Mouse (Mus musculus): Measurements from ENCODE around the gene Ly6g6f. TPM values are rescaled to one million over a fixed set of nuclear protein-coding genes. Genes with fewer than 3 reads are reported as not detected.
A peak's percentile ranks its signal among the peaks of the same experiment; 100 is the strongest.
"Not testable (repeated sequence)": the region's sequence is repeated elsewhere in the genome, so short reads cannot be mapped to it uniquely, and the experiment has no call there.

Ly6g6f gene
- polyA plus RNA-seq, 1 experiment: 9.7 TPM

DNA sequence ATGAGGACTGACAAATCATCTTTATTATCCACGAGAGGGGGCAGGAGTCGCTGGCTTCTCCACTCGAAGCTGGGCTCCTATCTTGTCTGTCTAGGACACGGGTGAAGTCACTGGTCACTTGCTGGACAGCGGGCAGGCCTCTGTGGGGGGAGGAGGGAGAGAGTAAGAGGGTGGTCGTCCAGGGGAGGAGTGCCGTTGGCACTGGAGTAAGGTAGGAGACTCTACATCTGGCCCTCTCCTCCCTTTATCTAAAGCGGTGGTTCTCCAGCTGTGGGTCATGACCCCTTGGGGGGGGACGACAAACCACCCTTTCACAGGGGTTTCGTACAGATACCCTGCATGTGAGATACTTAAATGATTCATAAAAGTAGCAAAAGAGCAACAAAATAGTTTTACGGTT, 43.6 kb upstream of the Ly6g6f start:
- no peak for DNase-seq (ENCODE audit: low read depth in 1 of 2, low spot score in 2 of 2)
- TF ChIP-seq CTCF (IDR thresholded peaks at IDR 0.05; ENCODE audit: extremely low read depth, insufficient read depth, insufficient read length, insufficient replicate concordance): no peak
- TF ChIP-seq POLR2A (IDR thresholded peaks at IDR 0.05; ENCODE audit: low read depth, low read length): no peak
- Histone ChIP-seq H3K27ac (ENCODE audit: insufficient read depth, low read length) (no peak overlapping the region), H3K36me3 (ENCODE audit: control insufficient read depth, insufficient read depth, low read length) (peaks cover 4% of the 10 kb centered on the region; the same call in 1 of the 2 replicates), H3K27me3 (ENCODE audit: control insufficient read depth, insufficient read depth, low read length) (no peaks in the 10 kb centered on the region), H3K4me1 (ENCODE audit: control insufficient read depth, insufficient read depth, insufficient read length) (peaks cover 11% of the 10 kb centered on the region), H3K4me3 (ENCODE audit: extremely low read depth, insufficient read depth, insufficient read length) (no peak overlapping the region)
- WGBS: 86% methylated on average over 11 of the region's 11 CpGs

GRCm38 (mm10) chr17:35127017-35127416, 41.6 kb upstream of the Ly6g6f start:
- Histone ChIP-seq H3K27me3 (ENCODE audit: control insufficient read depth, insufficient read depth, low read length) (no peaks in the 10 kb centered on the region), H3K4me3 (ENCODE audit: extremely low read depth, insufficient read depth, insufficient read length) (peak overlapping the region; percentile 81), H3K27ac (ENCODE audit: insufficient read depth, low read length) (peak overlapping the region; percentile 74), H3K36me3 (ENCODE audit: control insufficient read depth, insufficient read depth, low read length) (peaks cover 8% of the 10 kb centered on the region; the same call in 1 of the 2 replicates), H3K4me1 (ENCODE audit: control insufficient read depth, insufficient read depth, insufficient read length) (peaks cover 11% of the 10 kb centered on the region)
- 37% methylated on average over 13 of the region's 13 CpGs for WGBS
- no peak for DNase-seq (ENCODE audit: low read depth in 1 of 2, low spot score in 2 of 2)
- TF ChIP-seq CTCF (IDR thresholded peaks at IDR 0.05; ENCODE audit: extremely low read depth, insufficient read depth, insufficient read length, insufficient replicate concordance) (no peak), POLR2A (IDR thresholded peaks at IDR 0.05; ENCODE audit: low read depth, low read length) (no peak)

- Histone ChIP-seq H3K36me3 (ENCODE audit: control insufficient read depth, insufficient read depth, low read length) (peaks cover 8% of the 10 kb centered on the region; the same call in 1 of the 2 replicates), H3K4me1 (ENCODE audit: control insufficient read depth, insufficient read depth, insufficient read length) (peaks cover 11% of the 10 kb centered on the region), H3K27me3 (ENCODE audit: control insufficient read depth, insufficient read depth, low read length) (no peaks in the 10 kb centered on the region), H3K4me3 (ENCODE audit: extremely low read depth, insufficient read depth, insufficient read length) (peak within 1 kb of the TSS; percentile 81), H3K27ac (ENCODE audit: insufficient read depth, low read length) (peak within 1 kb of the TSS; percentile 74)
- peak; percentile 81 for TF ChIP-seq POLR2A (IDR thresholded peaks at IDR 0.05; ENCODE audit: low read depth, low read length)
- TF ChIP-seq CTCF (IDR thresholded peaks at IDR 0.05; ENCODE audit: extremely low read depth, insufficient read depth, insufficient read length, insufficient replicate concordance): no peak
- DNase-seq (ENCODE audit: low read depth in 1 of 2, low spot score in 2 of 2): peak in 1 of 2 experiments; percentile 76
- WGBS: under 1% methylated on average over 36 of the region's 36 CpGs
Observed at GRCm38 (mm10) chr17:35126206-35126611, 40.8 kb upstream of the Ly6g6f start, which contains the start of gene D17H6S53E. Gene D17H6S53E (plus strand): TSS chr17:35126373.

- DNase-seq (ENCODE audit: low read depth in 1 of 2, low spot score in 2 of 2): no peak
- H3K4me3 ChIP-seq (ENCODE audit: extremely low read depth, insufficient read depth, insufficient read length): peak overlapping the region; percentile 81; the same call in 1 of the 2 replicates
- peaks cover 8% of the 10 kb centered on the region; the same call in 1 of the 2 replicates for H3K36me3 ChIP-seq (ENCODE audit: control insufficient read depth, insufficient read depth, low read length)
- peaks cover 11% of the 10 kb centered on the region for H3K4me1 ChIP-seq (ENCODE audit: control insufficient read depth, insufficient read depth, insufficient read length)
- TF ChIP-seq CTCF (IDR thresholded peaks at IDR 0.05; ENCODE audit: extremely low read depth, insufficient read depth, insufficient read length, insufficient replicate concordance) (no peak), POLR2A (IDR thresholded peaks at IDR 0.05; ENCODE audit: low read depth, low read length) (no peak)
- H3K27ac ChIP-seq (ENCODE audit: insufficient read depth, low read length): no peak overlapping the region
- WGBS: 52% methylated on average over 6 of the region's 6 CpGs
- no peaks in the 10 kb centered on the region for H3K27me3 ChIP-seq (ENCODE audit: control insufficient read depth, insufficient read depth, low read length)
Observed at GRCm38 (mm10) chr17:35125578-35125977, 40.2 kb upstream of the Ly6g6f start.

- Histone ChIP-seq H3K27me3 (ENCODE audit: control insufficient read depth, insufficient read depth, low read length) (no peaks in the 10 kb centered on the region), H3K4me1 (ENCODE audit: control insufficient read depth, insufficient read depth, insufficient read length) (peaks cover 15% of the 10 kb centered on the region), H3K36me3 (ENCODE audit: control insufficient read depth, insufficient read depth, low read length) (peaks cover 8% of the 10 kb centered on the region; the same call in 1 of the 2 replicates), H3K4me3 (ENCODE audit: extremely low read depth, insufficient read depth, insufficient read length) (no peak overlapping the region), H3K27ac (ENCODE audit: insufficient read depth, low read length) (no peak overlapping the region)
- TF ChIP-seq POLR2A (IDR thresholded peaks at IDR 0.05; ENCODE audit: low read depth, low read length): no peak
- no peak for TF ChIP-seq CTCF (IDR thresholded peaks at IDR 0.05; ENCODE audit: extremely low read depth, insufficient read depth, insufficient read length, insufficient replicate concordance)
- no peak for DNase-seq (ENCODE audit: low read depth in 1 of 2, low spot score in 2 of 2)
- WGBS: 93% methylated on average over 1 of the region's 1 CpGs
Observed at GRCm38 (mm10) chr17:35125081-35125480, 39.7 kb upstream of the Ly6g6f start.

GRCm38 (mm10) chr17:35124261-35124896, 39.0 kb upstream of the Ly6g6f start:
- H3K4me1 ChIP-seq (ENCODE audit: control insufficient read depth, insufficient read depth, insufficient read length): peaks cover 15% of the 10 kb centered on the region
- DNase-seq (ENCODE audit: low read depth in 1 of 2, low spot score in 2 of 2); H3K27ac ChIP-seq (ENCODE audit: insufficient read depth, low read length); H3K27me3 ChIP-seq (ENCODE audit: control insufficient read depth, insufficient read depth, low read length); H3K4me3 ChIP-seq (ENCODE audit: extremely low read depth, insufficient read depth, insufficient read length); H3K36me3 ChIP-seq (ENCODE audit: control insufficient read depth, insufficient read depth, low read length): not testable (repeated sequence)
- WGBS: 95% methylated on average over 12 of the region's 12 CpGs

DNA sequence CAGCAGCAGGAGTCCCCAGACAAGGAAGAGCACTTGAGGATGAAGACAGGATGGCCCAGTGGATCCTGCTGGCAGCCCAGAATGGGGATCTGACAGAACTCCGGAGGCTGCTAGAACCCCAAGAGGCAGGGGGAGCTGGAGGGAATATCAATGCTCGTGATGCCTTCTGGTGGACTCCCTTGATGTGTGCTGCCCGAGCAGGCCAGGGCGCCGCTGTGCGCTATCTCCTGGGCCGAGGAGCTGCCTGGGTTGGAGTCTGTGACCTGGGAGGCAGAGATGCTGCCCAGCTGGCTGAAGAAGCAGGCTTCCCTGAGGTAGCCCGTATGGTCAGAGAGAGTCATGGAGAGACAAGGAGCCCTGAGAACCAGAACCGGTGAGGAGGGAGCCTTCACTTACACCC, 37.9 kb upstream of the Ly6g6f start:
- H3K27me3 ChIP-seq (ENCODE audit: control insufficient read depth, insufficient read depth, low read length); H3K27ac ChIP-seq (ENCODE audit: insufficient read depth, low read length); DNase-seq (ENCODE audit: low read depth in 1 of 2, low spot score in 2 of 2); H3K4me3 ChIP-seq (ENCODE audit: extremely low read depth, insufficient read depth, insufficient read length): not testable (repeated sequence)
- 94% methylated on average over 9 of the region's 9 CpGs for WGBS
- peaks cover 11% of the 10 kb centered on the region; the same call in 1 of the 2 replicates for H3K36me3 ChIP-seq (ENCODE audit: control insufficient read depth, insufficient read depth, low read length)
- H3K4me1 ChIP-seq (ENCODE audit: control insufficient read depth, insufficient read depth, insufficient read length): peaks cover 15% of the 10 kb centered on the region
